Mouse (Mus musculus): ENCODE measurements around the gene Ubqln1. TPM values are rescaled to one million over a fixed set of nuclear protein-coding genes. Genes with fewer than 3 reads are reported as not detected.
A peak's percentile ranks its signal among the peaks of the same experiment; 100 is the strongest.
"Not testable (repeated sequence)": the region's sequence is repeated elsewhere in the genome, so short reads cannot be mapped to it uniquely, and the experiment has no call there.

Gene Ubqln1
- total RNA-seq, 1 experiment from 2014 or later, result 64.4 TPM

DNA sequence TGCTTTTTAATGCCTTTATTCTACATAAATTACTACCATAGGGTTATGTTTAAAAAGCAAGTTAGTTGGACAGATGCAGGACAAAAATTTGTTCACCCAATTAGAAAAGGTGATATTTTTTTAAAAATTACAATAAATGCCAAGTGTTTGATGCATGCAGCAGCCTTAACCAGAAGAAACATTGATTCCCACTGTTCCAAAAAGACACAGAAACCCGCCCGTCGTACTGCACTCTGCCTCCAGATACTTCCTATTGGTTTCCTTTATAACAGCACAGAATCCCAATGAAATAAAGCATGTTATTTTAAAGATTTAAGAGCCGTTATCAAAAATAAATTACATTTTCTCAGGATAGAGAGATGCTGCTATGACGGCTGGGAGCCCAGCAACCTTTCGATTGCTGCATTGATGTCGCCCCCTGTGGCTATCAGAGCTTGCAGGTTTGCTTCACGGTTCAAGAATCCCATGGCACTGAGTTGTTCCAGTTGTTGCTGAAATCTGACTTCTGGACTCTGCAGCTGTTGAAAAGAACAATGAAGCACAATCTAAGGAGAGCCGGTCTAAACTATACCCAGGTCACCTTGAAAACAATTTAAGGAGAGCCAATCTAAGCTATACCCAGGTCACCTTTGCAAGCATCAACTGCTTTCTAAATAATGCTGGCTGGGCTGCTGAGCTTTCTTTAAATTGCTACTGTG, 37.8 kb downstream of the Ubqln1 start:
- no peak for ATAC-seq (replicated peaks in 1 of 2; ENCODE audit: insufficient read depth in 1 of 2, low FRiP score in 2 of 2, low TSS enrichment in 1 of 2, low read depth in 1 of 2, poor library complexity in 2 of 2, severe bottlenecking in 2 of 2)

DNA sequence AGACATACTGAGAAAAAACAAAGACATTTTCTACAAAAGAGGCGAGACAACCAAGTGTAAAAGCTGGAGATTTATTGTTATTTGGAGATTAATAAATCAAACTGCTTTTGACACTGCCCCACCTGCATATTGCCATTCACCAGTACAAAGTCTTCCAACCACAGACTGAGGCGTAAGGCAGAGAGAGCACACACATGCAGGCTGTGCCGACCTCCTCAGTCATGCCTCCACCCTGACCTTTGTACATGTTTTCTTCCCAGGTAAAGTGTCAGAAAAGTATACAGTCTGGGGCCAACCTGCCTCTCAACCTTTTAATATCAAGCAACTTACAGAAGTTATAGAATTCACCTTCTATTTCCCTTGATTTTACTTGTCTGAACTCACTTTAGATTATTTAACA, 39.3 kb downstream of the Ubqln1 start:
- ATAC-seq (replicated peaks in 1 of 2; ENCODE audit: insufficient read depth in 1 of 2, low FRiP score in 2 of 2, low TSS enrichment in 1 of 2, low read depth in 1 of 2, poor library complexity in 2 of 2, severe bottlenecking in 2 of 2), result no peak

DNA sequence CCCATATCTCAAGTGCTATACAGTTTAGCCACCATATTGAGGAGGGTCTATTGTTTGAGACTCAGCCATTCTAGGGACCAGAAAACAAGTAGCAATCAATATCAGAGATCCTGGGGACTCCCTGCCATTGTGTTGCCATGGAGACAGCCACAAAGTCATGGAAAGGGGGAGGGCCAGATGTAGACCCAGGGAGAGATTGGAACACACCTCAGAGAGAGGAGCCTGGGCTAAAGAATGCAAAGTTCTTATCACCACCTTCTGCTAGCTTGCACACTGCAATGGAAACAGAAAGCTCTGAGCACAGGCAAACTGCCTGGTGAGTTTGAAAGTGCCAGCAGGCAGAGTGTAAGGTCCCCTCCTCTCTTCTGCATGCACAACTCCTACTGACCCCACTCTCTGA, 47.3 kb downstream of the Ubqln1 start:
- ATAC-seq (replicated peaks in 1 of 2; ENCODE audit: insufficient read depth in 1 of 2, low FRiP score in 2 of 2, low TSS enrichment in 1 of 2, low read depth in 1 of 2, poor library complexity in 2 of 2, severe bottlenecking in 2 of 2), result no peak

DNA sequence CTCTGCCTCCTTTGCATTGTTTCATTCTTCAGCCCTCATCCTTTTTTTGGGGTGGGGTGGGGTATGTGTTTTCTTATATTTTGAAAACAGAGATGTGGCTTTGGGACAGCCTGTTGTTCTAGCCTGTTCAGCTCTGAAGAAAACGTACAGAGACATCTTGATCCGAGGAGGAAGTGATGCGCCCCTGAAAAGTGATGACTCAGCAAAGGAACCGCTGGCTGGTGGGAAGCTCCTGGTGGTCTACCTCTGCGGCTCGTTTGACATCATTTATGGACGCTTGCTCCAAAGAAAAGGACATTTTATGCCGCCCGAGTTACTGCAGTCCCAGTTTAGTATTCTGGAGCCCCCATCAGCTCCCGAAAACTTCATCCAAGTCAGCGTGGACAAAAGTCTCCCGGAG, 52.1 kb downstream of the Ubqln1 start:
- no peak for ATAC-seq (replicated peaks in 1 of 2; ENCODE audit: insufficient read depth in 1 of 2, low FRiP score in 2 of 2, low TSS enrichment in 1 of 2, low read depth in 1 of 2, poor library complexity in 2 of 2, severe bottlenecking in 2 of 2)

DNA sequence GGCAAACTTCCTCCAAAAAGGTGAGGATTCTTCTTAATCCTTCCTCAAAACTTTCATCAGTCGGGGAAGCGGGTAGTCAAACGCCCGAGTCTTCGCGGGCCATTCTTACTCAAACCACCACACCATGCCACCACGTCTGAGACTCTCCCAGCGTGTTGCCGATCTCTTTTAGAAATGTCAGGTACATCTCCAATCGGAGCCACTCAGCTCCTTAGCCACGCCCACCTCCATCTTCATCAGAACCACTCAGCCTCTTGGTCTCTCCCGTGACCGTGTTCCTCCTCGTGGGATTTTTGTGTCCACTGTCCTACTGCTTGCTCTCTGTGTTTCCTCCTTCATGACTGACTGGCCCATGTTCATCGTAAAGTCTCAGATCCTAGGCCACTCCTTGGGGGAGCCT, 54.7 kb downstream of the Ubqln1 start:
- ATAC-seq (replicated peaks in 1 of 2; ENCODE audit: insufficient read depth in 1 of 2, low FRiP score in 2 of 2, low TSS enrichment in 1 of 2, low read depth in 1 of 2, poor library complexity in 2 of 2, severe bottlenecking in 2 of 2), result no peak

DNA sequence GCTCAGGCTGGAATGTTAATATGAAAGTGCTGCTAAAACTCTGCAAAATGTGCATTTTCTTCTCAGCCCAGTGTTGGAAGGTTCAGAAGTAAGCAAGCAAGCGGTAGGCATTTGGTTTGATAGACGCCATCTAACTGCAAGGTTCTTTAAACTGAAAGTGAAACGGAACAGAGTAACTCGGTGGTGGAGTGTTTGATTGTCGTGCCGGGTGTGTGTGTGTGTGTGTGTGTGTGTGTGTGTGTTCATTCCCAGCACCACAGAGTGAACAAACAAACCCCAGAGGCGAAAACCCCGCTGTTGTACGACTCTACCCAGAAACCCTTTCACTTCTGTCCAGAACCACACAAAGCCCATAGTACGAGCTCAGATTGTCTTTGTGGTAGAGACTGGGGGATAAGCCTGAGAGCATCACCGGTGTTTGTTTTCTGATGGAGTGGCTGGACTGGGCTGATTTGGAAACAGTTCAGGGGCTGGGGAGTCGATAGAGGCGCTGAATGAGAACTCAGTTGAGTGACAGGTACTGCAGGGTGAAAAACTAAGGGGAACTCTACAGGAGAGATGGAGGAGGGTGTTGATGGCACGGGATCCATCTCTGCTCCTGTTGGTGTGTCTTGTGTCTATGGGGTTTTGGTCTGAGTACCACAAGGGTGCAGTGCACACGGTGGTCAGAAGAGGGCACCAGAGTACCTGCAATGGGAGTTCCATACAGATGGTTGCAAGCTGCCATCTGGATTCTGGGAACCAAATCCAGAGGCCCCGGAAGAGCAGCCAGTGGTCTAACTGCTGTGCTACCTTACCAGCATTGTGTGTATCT, 57.1 kb downstream of the Ubqln1 start:
- peak; percentile 69 to 77 for ATAC-seq (replicated peaks in 1 of 2; ENCODE audit: insufficient read depth in 1 of 2, low FRiP score in 2 of 2, low TSS enrichment in 1 of 2, low read depth in 1 of 2, poor library complexity in 2 of 2, severe bottlenecking in 2 of 2)

DNA sequence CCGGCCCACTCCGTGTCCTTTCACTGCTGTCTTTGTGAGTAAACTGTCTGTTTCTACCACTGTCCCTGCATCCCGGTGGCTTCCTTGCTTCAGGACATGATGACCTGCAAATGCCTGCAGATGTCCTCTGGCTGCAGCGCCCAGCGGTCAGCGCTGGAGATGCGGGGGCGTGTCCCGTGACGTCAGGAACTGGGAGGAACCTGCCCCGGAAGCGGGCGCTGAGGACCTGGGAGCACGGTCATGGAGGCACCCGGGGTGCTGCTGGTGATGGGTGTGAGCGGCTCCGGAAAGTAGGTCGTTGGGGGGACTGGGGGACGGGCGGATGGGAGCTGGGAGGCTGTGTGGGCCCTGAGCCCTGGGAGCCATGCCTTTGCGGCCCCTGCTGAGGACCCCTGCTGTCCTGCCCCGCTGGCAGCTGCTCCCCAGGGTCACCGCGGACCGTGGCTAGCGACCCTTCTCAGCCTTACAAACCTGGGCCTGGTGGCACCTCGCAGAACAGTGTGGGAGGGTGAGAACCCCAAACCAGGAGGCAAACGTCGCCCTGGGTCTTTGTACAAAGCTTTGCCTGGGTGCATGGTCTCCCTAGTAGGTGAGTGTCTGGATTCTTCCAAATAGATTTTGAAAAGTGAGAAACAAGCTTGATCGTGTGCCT, 57.9 kb downstream of the Ubqln1 start, which contains the start of gene Idnk:
TSS of gene Idnk (plus strand) at position 203 of the 652 bp plus-strand sequence.
- peak; percentile 68 to 87 for ATAC-seq (replicated peaks in 1 of 2; ENCODE audit: insufficient read depth in 1 of 2, low FRiP score in 2 of 2, low TSS enrichment in 1 of 2, low read depth in 1 of 2, poor library complexity in 2 of 2, severe bottlenecking in 2 of 2)

DNA sequence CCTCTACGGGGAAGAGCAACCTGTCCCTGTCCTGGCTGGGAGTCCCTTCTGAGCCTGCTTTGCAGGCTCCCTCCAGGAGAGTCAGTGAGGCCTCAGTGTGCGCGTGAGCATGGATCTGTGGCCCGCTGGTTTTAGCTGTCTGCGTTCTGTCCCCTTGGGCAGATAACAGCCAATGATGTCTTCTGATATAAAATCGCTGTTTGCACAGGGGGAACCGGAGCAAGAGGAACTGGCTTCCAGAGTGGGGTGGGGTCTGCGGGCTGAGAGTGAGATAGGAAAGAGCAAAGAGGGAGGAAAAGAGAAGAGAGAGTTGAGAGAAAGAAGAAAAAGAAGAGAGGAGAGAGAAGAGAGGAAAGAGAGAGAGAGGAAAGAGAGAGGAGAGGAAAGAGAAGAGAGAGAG, 58.4 kb downstream of the Ubqln1 start:
- no peak for ATAC-seq (replicated peaks in 1 of 2; ENCODE audit: insufficient read depth in 1 of 2, low FRiP score in 2 of 2, low TSS enrichment in 1 of 2, low read depth in 1 of 2, poor library complexity in 2 of 2, severe bottlenecking in 2 of 2)

DNA sequence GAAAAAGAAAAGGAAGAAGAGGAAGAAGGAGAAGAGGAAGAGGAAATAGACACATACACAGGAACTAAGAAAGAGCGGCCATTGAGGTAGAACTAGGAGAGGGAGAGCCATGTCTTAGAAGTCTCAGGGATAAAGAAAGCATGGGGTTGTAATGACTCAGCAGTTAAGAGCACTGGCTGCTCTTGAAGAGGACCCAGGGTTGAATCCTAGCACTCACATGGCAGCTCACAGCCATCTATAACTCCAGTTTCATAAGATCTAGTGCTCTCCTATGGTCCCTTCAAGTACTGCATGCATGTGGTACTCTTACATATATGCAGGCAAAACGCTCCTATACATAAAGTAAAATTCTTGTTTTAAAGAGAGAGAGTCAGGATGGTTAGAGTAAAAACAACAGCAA, 59.4 kb downstream of the Ubqln1 start:
- ATAC-seq (replicated peaks in 1 of 2; ENCODE audit: insufficient read depth in 1 of 2, low FRiP score in 2 of 2, low TSS enrichment in 1 of 2, low read depth in 1 of 2, poor library complexity in 2 of 2, severe bottlenecking in 2 of 2), result no peak

DNA sequence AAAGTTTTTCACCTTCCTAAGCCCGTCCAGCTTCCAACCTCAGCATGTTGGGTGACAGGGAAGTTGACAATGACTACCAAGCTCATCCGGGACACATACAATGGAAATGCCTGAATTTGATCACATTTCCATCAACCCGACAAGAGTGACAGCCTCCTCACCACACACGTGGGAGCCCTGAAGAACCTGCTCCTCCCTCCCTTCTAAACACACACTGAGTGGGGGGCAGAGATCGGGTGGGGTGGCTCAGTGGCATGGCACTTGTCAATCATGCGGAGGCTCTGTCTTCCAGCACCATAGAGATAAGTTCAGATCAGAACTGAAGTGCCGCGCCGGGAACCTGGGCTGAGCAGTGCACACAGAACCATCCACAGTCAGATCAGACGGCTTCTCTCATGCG, 65.0 kb downstream of the Ubqln1 start:
- no peak for ATAC-seq (replicated peaks in 1 of 2; ENCODE audit: insufficient read depth in 1 of 2, low FRiP score in 2 of 2, low TSS enrichment in 1 of 2, low read depth in 1 of 2, poor library complexity in 2 of 2, severe bottlenecking in 2 of 2)

DNA sequence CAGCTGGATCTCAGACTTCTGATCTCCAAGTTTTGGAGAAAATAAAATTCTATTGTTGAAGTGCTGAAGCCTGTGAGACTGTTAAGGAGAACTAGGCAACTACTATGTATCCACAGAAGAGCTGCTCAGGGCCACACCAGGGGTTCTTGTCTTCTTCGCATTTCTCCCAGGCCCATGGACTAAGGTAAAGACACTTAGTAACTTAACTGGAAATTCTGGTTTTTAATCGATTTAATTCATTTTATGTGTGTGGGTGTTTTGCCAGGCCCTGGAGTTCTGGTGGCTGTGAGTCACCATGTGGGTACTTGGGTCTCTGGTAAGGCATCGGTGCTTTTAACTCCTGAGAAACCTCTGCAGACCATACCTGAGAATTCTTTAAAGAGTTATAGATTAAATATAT, 65.8 kb downstream of the Ubqln1 start:
- ATAC-seq (replicated peaks in 1 of 2; ENCODE audit: insufficient read depth in 1 of 2, low FRiP score in 2 of 2, low TSS enrichment in 1 of 2, low read depth in 1 of 2, poor library complexity in 2 of 2, severe bottlenecking in 2 of 2), result no peak

DNA sequence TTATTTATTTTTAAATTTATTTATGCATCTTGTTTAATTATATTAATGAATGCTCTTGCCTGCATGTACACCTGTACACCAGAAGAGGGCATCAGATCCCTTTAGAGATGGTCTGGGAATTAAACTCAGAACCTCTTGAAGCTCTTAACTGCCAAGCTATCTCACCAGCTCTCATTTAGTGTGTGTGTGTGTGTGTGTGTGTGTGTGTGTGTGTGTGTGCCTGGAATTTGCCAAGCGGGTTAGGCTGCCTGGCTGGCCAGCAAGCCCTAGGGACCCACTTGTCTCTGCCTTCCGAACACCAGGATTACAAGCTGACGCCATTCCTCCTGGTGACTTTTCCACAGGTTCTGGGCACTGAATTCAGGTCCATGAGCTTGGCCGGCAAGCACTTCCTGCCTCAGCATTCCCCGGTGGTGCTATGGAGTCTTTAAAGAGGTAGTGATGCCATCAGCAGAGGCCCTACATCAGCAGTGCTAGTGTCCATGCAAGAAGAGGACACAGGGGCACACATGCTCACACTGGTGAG, 66.4 kb downstream of the Ubqln1 start:
- peak in 1 of 2 experiments; percentile 71; a peak in 3 of 4 replicates for ATAC-seq (replicated peaks in 1 of 2; ENCODE audit: insufficient read depth in 1 of 2, low FRiP score in 2 of 2, low TSS enrichment in 1 of 2, low read depth in 1 of 2, poor library complexity in 2 of 2, severe bottlenecking in 2 of 2)

DNA sequence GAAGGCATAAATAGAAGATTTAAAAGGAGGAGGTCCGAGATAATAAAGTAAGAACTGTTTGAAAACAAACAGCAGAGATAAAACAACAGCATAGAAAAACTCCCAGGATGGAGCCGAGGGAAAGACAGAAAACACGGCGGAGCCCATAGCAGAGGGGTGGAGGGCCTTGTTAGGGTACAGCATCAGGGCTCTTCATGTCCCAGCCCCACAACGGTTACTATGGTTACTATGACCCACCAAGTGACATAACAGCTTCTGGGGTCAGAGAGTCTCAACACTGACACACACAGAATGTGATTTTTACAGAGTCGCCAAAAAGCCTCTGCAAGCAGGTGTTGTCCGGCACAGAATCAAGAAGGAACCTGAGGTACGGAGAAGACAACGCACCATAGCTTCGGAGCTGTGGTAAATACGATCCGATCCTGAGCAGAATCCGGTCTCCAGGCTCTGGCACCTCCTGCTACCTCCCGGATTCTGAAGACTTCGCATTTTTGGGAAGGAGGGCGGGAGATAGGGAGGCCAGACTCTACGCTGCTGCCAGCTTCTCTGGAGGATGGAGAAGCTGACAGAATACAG, 67.1 kb downstream of the Ubqln1 start:
- peak; percentile 80 to 81 for ATAC-seq (replicated peaks in 1 of 2; ENCODE audit: insufficient read depth in 1 of 2, low FRiP score in 2 of 2, low TSS enrichment in 1 of 2, low read depth in 1 of 2, poor library complexity in 2 of 2, severe bottlenecking in 2 of 2)

DNA sequence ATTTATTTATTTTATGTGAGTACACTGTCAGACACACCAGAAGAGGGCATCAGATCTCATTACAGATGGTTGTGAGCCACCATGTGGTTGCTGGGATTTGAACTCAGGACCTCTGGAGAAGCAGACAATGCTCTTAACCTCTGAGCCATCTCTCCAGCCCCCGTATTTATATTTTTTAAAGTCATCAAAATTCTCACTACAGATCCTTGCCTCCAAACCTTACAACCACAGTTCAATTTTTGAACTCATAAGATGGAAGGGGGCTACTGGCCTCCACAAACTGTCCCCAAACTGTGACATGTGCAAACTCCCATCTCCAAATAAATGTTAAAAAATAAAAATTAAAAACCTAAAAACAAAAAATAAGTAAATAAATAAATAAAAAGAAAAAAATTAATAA, 67.7 kb downstream of the Ubqln1 start:
- ATAC-seq (replicated peaks in 1 of 2; ENCODE audit: insufficient read depth in 1 of 2, low FRiP score in 2 of 2, low TSS enrichment in 1 of 2, low read depth in 1 of 2, poor library complexity in 2 of 2, severe bottlenecking in 2 of 2), result no peak

DNA sequence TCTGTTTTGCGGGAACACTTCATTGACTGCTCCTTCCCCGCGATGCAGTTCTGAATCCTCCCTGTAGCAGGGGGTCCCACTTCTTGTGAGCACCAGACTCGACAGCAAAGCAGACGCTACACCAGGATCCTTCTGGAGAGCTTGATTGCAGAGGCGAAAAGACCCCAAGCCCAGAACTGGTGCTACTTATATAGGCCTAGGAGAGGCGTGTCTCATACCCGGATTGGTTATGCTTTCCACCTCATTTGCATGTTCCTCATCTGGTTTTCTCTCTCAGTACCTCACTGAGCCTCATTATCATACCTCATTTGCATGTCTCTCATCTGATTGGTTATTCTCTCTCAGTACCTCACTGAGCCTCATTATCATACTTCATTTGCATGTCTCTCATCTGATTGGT, 68.8 kb downstream of the Ubqln1 start:
- not testable (repeated sequence) for ATAC-seq (replicated peaks in 1 of 2; ENCODE audit: insufficient read depth in 1 of 2, low FRiP score in 2 of 2, low TSS enrichment in 1 of 2, low read depth in 1 of 2, poor library complexity in 2 of 2, severe bottlenecking in 2 of 2)

DNA sequence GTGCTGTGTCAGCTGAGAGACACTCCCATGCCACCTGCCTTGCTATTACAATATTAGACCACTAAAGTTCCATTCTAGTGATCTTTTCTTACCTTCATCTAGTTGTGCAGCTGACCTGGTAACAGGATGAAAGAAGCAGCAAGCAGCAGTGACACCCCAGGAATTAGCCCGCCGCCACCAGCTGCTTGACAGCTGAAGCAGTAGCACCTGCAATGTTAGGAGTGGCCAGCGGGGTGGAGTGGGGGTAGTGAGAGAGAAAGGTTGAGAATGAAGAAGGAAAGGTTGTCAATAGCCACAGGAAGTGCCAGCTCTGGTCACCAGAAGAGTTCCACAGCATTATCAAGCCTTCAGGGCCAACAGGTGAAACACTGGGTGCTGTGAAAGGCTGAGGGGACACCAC, 83.8 kb downstream of the Ubqln1 start:
- no peak for ATAC-seq (replicated peaks in 1 of 2; ENCODE audit: insufficient read depth in 1 of 2, low FRiP score in 2 of 2, low TSS enrichment in 1 of 2, low read depth in 1 of 2, poor library complexity in 2 of 2, severe bottlenecking in 2 of 2)

DNA sequence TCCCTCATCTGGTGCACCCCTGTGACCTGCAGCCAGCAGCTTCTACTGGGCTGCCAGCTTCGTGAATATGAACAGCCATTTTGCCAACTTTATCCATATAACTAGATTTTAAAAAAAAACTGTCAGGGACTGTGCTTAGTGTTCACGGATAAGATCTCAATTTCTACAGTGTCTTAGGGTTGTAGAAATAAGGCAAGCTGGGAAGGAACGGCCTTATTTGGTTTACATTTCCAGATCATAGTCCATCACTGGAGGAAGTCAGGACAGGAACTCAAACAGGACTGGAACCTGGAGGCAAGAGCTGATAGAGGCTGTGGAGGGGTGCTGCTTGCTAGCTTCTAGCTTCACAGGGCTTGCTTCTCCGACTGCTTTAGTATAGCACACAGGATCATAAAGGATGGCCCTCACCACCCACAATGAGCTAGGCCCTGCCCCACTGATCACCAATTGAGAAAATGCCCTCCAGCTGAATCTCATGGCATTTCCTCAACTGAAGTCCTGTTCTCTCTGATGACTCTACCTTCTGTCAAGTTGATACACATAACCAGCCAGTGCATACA, 85.7 kb downstream of the Ubqln1 start:
- no peak for ATAC-seq (replicated peaks in 1 of 2; ENCODE audit: insufficient read depth in 1 of 2, low FRiP score in 2 of 2, low TSS enrichment in 1 of 2, low read depth in 1 of 2, poor library complexity in 2 of 2, severe bottlenecking in 2 of 2)
